Mouse (Mus musculus): ENCODE measurements around the gene 9930021J03Rik.

Gene 9930021J03Rik

DNA sequence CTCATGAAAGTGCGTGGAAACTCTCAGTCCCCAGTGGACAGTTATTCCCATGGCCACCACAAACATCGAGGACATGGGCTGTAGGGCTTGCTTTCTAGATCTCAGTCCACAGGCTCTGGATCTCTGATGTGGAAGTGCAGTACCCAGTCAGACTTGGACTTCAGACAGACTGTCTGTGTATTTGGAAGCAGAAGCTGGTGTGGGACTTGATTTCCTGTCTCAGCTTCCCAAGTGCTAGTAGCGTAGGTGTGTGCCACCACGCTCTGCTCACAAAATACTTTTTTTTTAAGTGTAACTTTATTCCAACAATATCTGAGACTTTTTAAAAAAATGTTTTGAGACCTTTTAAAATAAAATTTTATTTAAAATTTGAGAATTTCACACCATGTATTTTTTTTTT is 109.5 kb downstream of the 9930021J03Rik start:
- DNase-seq (ENCODE audit: low spot score) = no peak

DNA sequence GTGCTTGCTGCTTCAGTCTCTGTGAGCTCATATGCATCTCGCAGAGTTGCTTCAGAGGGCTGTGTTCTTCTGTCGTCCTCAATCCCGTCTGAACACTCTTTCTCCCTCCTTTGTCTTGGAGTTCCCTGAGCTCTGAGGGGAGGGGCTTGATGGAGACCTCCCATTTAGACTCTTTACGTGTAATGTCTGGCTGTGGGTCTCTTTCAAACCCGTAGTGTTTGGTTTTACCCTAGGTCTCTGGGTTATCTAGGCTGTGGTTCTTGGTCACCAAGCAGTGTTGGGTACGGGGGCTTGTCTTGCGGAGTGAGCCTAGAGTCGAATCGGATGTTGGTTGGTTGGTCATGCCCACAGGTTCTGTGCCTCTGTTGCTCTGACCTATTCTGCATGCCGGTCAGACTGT is 110.7 kb downstream of the 9930021J03Rik start:
- no peak for DNase-seq (ENCODE audit: low spot score)

DNA sequence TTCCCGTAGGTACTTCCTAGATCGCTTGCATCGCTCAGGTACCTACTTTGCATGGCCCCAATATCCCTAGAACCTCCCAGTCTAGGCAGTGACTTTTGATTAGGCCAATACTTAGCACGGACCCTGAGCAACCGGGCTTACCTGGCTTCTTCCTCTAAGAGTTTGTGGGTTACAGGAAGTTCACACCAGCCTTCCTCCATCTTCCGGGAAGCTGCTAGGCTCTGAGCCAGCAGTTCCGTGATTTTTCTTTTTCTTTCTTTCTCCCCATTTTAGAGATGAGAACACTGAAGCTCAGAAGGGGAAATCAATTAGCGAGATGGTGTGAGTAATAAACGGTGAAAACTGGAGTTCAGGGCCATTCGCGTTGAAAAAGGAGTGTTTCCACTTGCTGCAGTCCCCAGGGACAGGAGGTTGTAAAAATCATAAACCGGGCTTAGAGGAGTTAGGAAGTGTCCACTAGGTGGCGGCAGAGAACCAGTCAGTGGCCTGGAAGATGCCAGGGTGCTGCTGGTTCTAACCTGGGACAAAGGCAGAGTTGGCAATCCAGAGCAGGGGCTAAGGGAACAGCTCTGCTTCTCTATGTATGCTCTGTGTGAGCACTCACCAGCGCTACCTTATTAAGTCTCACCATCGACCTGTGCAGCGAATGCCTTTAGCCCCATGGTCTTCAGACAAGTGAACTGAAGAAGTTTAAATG is 121.8 kb downstream of the 9930021J03Rik start:
- peak; percentile 54 for DNase-seq (ENCODE audit: low spot score)

DNA sequence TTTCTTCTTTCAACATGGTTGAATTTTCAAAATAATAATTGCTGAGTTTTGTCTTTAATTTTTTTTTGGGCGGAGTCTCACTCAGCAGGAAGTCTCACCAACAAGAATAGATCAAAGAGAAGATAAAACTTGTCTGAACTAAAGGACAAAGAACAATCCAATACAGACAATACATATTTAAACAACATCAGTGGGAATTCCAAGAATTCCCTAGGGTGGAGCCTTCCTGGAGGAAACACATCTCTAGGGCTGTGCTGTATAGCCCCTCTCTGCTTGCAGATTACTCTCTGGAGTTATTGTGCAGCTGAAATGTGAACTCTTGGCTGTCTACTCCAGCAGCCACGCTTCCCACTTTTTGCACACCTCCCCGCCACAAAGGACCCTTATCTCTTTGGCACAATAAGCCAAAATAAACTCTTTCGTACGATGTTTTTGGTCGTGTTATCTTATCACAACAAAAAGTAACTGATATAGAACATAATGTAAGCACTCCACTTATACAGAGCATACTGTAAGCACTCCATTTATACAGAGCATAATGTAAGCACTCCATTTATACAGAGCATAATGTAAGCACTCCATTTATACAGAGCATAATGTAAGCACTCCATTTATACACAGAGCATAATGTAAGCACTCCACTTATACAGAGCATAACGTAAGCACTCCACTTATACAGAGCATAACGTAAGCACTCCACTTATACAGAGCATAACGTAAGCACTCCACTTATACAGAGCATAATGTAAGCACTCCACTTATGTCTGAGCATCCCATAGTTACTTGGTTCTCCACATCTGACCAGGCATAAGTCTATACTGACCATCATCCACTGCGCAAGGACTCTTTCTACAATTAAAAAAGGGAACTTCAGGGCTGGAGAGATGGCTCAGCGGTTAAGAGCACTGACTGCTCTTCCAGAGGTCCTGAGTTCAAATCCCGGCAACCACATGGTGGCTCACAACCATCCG is 125.3 kb downstream of the 9930021J03Rik start:
- no peak for DNase-seq (ENCODE audit: low spot score)

DNA sequence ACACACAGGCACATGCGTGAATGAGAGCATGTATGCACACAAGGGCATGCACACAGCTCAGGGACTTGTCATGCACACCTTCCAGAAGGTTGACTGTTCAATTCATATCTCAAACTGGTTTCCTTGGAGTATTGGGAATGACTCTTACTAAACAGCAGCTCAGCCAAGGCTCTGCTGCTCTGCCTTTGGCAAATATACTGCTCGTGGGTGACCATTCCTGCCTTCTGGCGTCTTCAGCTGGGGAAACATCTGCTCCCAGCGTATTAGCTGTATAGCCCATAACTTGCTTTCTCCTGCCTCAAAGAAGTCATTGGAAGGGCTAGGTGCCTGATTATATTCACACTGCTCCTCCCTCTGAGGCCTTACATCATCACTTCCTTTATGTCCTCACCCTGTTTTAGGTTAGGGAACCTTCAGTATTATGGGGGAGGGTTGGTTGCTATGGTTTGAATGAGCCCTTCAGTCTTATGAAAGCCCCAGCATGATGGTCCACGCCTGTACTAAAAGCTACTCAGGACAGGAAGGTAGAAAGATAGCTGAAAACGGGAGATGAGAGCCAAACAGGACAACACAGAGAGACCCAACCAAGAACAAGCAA is 127.5 kb downstream of the 9930021J03Rik start:
- DNase-seq (ENCODE audit: low spot score) = no peak

DNA sequence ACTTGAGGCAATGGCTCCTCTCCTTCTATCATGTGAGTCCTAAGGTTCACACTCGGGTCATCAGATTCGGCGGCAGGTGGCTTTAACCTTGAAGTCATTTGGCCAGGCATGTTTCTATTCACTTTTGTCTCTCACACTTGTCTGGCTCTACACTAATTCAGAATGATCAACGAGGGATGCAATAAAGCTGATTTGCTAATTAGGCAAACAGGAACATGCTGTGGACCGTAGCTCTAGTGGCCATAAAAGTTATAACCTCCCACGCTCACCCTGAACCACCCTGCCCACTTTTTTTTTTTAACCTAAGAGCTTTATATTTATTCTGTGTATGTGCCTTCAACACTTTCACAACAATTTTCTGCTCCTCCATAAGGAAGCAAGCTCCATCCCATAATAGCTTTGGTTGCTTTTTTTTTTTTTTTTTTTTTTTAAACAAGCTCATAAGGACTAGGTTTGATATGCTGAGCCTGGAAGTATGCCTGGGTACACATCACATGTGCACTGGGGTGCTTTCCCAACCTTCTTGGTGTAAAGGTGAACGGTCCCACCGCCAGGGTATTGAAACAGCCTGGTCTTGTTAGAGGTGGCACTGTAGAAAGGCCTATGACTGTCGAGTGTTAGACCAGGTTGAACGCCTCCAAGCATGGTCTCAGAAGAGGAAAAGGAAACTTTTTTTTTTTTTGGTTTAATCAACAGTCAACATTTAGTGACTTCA is 129.2 kb downstream of the 9930021J03Rik start:
- no peak for DNase-seq (ENCODE audit: low spot score)

DNA sequence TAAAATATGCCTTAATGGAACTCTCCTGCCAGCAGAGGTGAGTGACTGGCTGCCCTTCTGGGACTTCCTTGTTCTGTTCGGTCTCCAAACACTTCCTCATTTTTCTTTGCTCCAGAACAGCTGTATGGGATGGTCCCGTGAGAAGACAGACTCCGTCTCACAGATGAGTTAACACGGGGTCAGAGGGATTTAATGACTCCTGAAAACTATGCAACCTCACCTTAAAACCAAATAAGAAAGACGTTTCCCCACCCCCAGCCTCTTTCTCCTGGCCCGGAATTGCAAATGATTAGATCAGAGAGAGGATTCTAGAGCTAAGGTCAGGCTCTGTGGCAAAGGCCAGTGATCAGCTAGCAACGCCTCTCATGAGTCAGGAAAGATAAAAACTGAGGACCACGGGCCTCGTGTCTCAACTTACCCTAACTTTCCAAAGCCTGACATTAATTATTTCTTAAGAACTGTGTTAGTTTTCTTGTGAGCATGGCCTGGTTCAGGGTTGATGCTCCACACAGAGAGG is 130.2 kb downstream of the 9930021J03Rik start:
- no peak for DNase-seq (ENCODE audit: low spot score)

DNA sequence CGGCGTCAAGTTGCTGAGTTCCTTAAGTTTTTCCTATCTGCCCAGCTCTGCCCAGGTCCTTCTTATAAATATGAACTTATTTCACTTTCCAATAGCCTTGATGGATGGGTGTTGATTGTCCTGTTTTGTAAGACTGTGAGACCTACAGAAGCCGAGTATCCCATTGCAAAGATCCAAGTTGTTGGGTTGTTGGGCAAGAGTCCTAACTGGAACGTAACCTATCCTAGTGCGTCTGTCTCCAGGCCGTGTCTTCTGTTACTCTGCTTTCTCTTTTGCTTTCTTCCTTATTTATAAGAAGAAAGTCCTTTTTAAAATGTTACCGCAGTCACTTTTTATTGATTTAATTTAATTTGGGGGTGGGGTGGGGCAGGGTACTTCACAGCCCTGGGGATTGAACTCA is 130.8 kb downstream of the 9930021J03Rik start:
- DNase-seq (ENCODE audit: low spot score) = no peak

DNA sequence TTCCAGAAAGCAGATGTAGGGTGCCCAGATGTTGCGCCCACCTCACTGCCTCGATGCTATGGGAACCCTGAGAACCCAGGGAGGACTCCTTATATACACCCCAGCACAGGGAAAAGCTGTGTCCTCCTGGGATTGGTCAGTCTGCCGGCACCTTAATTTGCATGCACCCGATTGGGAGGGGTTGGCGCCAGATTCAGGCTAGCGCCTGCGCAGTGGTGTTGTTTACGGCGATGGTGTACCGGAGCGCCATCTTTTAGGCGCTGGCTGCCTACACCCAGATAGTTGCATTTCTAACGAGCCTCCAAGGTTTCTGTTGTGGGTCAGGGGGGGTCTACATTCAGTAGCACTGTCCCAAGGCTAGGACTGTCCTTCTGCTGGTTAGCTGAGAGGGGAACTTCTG is 133.1 kb downstream of the 9930021J03Rik start:
- no peak for DNase-seq (ENCODE audit: low spot score)

DNA sequence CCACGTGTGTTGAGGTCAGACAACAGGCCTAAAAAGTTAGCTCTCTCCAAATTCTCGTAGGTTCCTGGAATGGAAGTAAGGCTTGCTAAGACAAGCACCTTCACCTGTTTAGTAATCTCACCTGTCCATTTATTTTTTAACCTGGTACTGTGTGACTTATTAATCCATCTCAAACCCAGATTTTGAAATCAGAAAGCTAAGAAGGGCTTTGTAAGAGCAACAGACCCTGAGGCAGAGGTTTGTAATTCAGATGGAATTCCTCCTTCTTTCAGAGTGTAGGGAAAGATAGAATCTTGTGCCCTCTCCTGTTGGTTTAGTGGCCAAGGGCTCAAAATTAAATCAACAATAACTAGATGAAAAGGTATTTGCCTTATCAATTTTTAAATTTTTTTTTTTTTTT is 134.6 kb downstream of the 9930021J03Rik start:
- no peak for DNase-seq (ENCODE audit: low spot score)

DNA sequence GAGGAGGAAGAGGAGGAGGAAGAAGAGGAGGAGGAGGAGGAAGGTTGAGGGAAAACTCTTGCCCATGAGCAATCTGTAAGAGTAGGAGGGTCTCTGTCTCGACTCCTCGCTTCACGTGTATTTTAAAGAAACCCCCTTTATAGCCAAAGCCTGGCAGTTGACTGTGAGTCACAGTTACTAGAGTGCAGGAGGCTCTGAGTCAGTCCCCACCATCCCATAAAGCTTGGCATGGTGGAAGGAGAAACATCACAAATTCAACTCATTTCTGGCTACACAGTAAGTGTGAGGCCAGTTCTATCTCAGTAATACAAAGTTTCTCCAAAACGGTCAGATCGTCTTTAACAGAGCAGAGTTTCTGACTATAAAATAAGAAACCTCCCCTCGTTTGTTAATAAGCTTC is 135.5 kb downstream of the 9930021J03Rik start:
- no peak for DNase-seq (ENCODE audit: low spot score)

DNA sequence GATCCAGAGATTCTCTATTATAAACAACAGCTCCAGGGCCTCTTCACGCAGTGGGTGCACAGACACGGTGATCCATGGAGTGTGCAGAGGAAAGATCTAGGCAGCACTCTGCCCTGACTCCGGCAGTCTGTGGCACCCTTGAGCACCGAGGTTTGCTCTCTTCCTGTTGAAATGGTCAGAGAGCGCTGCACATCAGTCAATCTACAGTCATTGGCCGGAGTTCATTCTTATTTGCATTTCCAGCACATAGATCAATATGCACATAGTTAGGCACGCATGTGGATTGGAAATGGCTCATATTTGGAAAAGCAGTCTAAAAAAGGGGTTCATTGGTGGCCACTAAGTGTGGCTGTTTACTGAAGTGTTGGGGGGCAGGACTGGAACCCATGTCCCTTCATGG is 137.7 kb downstream of the 9930021J03Rik start:
- no peak for DNase-seq (ENCODE audit: low spot score)

DNA sequence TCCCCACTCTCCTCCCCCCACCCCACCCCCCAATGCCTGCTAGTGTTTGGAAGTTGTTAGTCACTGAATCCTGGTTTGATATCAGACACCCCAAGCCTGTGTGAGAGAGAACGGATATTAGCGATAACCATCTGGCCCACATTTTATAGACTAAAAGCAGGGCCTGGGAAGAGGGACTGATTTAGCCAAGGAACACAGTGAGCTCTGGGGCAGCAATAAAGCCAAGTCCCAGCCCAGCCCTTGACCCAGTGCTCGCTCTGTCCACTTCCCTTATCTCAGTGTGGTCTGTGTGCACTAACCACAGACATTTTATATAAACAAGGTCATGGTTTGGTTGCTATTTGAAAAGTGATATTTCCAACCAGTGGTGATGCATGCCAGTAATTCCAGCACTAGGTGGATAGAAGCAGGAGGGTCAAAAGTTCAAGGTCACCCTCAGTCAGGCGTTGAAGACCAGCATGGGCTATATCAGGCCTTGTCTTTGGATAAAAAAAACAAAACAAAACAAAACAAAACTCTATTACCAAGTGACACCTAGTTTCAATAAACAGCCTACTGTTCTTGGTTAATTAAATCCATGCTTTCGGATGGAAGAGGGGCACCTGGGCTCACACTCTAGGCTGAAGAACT is 138.7 kb downstream of the 9930021J03Rik start:
- no peak for DNase-seq (ENCODE audit: low spot score)

DNA sequence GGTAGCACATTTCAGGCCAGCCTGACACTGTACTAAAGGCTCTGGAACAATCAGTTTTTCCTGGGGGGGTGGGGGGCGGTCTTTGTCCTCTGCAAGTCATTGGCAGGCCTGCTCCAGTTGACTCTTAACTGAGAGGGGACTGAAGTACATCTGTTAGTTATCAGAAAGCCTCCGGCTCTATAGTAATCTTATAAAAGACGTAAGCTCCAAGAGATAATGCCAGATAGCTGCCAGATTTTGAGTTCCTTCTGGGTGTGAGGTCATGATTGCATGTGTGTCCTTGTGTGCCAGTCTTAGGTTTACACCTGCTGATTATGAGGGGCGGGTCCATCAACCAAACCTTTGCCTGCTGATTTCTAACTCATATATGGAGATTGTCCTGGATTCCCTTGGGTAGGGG is 139.6 kb downstream of the 9930021J03Rik start:
- DNase-seq (ENCODE audit: low spot score) = no peak

DNA sequence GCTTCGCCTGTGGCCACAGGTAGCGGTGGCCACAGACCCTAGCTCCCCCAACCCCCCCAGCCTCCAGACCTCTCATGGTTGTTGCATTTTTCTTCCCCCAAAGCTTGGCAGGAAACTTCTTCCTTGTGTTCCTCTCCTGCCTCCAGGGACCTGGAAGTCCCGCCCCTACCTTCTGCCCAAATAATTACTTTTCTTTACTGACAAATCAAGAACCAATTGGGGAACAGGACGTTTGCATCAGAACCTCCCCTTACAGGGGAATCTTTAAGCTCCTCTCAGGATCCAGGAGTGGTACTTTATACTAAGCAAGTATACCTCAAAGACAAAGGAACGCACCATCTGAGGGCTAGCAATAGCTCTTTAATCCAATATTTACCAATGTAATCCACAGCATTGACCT is 140.9 kb downstream of the 9930021J03Rik start:
- DNase-seq (ENCODE audit: low spot score) = no peak
